Mouse (Mus musculus) MEL (cell line): ENCODE measurements around the gene Asb8.

ENCODE experiments used
- EP300 ChIP-seq, 2 experiments: IDR thresholded peaks; 2 replicates each; pipeline ENCODE4 v1.6.1; 2011; ENCODE audit warnings: improper control_type of control experiment in 2 of 2, low read length in 2 of 2, low read depth in 1 of 2, mild to moderate bottlenecking in 1 of 2
- POLR2A ChIP-seq, 2 experiments: IDR thresholded peaks; 2 replicates each; pipeline ENCODE4 v1.6.1; 2011 to 2012; ENCODE audit warnings: low read length in 2 of 2, mild to moderate bottlenecking in 2 of 2, control low read depth in 1 of 2, improper control_type of control experiment in 1 of 2, low read depth in 1 of 2, moderate library complexity in 1 of 2; ENCODE audit not compliant: control insufficient read depth in 1 of 2, insufficient read depth in 1 of 2, poor library complexity in 1 of 2
- TCF12 ChIP-seq: IDR thresholded peaks from 2 replicates; pipeline ENCODE4 v1.6.1; 2014; ENCODE audit warnings: low read depth, mild to moderate bottlenecking, inconsistent platforms, low read length, improper control_type of control experiment, moderate library complexity

GRCm38 (mm10) chr15:98153625-98154024, 11.8 kb downstream of the Asb8 start:
- TF ChIP-seq EP300 (IDR thresholded peaks at IDR 0.05; ENCODE audit: low read depth in 1 of 2, low read length in 2 of 2) (no peak), TCF12 (no peak), POLR2A (IDR thresholded peaks at IDR 0.05; ENCODE audit: control insufficient read depth in 1 of 2, insufficient read depth in 1 of 2, low read depth in 1 of 2, low read length in 2 of 2, poor library complexity in 1 of 2) (no peak)
